Mouse (Mus musculus) heart, embryonic 14.5 days (tissue): ENCODE results near the gene Tbx3. TPM values are rescaled to one million over a fixed set of nuclear protein-coding genes. Genes with fewer than 3 reads are reported as not detected.

Source experiments
- ATAC-seq: fragments of 200-750 bp; cut with Nextera tagmentation; 2 replicates; pipeline ENCODE4 v1.8.0; 2017; ENCODE audit warnings: low read depth, moderate TSS enrichment; ENCODE audit not compliant: insufficient number of reproducible peaks, insufficient read depth, low FRiP score
- H3K27ac ChIP-seq, 2 experiments: fragments of 200-500 bp in 1 of 2; fragments of 300-500 bp in 1 of 2; sonication (generic) in 1 of 2; replicated peaks in 1 of 2; 2 replicates each; pipeline ENCODE4 v1.5.1; 2012 to 2014; ENCODE audit warnings: low read depth in 2 of 2, low read length in 2 of 2, control low read depth in 1 of 2, mild to moderate bottlenecking in 1 of 2, mixed read lengths in 1 of 2; ENCODE audit not compliant: control insufficient read depth in 1 of 2, insufficient read depth in 1 of 2
- H3K27me3 ChIP-seq: fragments of 300-500 bp; sonication (generic); 2 replicates; pipeline ENCODE4 v1.6.1; 2014; ENCODE audit warnings: mild to moderate bottlenecking, low read length, control low read depth; ENCODE audit not compliant: control insufficient read depth, insufficient read depth
- H3K36me3 ChIP-seq: fragments of 300-500 bp; sonication (generic); 2 replicates; pipeline ENCODE4 v1.6.1; 2014; ENCODE audit warnings: mild to moderate bottlenecking, control low read depth, low read length, mixed read lengths; ENCODE audit not compliant: control insufficient read depth, insufficient read depth
- H3K4me1 ChIP-seq, 2 experiments: fragments of 200-500 bp in 1 of 2; fragments of 300-500 bp in 1 of 2; sonication (generic) in 1 of 2; 2 replicates each; pipeline ENCODE4 v1.6.1; 2012 to 2014; ENCODE audit warnings: low read length in 2 of 2, control low read depth in 1 of 2, mixed read lengths in 1 of 2; ENCODE audit not compliant: control insufficient read depth in 2 of 2, insufficient read depth in 2 of 2
- H3K4me2 ChIP-seq: fragments of 300-500 bp; sonication (generic); 2 replicates; pipeline ENCODE4 v1.6.1; 2014; ENCODE audit warnings: mild to moderate bottlenecking, low read length
- H3K4me3 ChIP-seq, 2 experiments: fragments of 200-500 bp in 1 of 2; fragments of 300-500 bp in 1 of 2; sonication (generic) in 1 of 2; 2 replicates each; pipeline ENCODE4 v1.5.1; 2012 to 2014; ENCODE audit warnings: low read length in 2 of 2, mild to moderate bottlenecking in 2 of 2, control low read depth in 1 of 2, low read depth in 1 of 2, moderate library complexity in 1 of 2; ENCODE audit not compliant: control insufficient read depth in 1 of 2, insufficient read depth in 1 of 2
- H3K9ac ChIP-seq: fragments of 300-500 bp; sonication (generic); 2 replicates; pipeline ENCODE4 v1.6.1; 2014; ENCODE audit warnings: mild to moderate bottlenecking, low read length
- H3K9me3 ChIP-seq: fragments of 300-500 bp; sonication (generic); 2 replicates; pipeline ENCODE4 v1.6.1; 2016; ENCODE audit warnings: low read length, control low read depth; ENCODE audit not compliant: control insufficient read depth
- WGBS: fragments of 180-500 bp; shearing (Covaris S2); extraction: QIAGEN DNeasy Blood & Tissue Kit; methylation state at CpG from one replicate; pipeline ENCODE4 v1.1.7; 2014; 5-methylcytosine and 5-hydroxymethylcytosine counted together
- polyA plus RNA-seq: library from polyadenylated mRNA; unstranded; fragments of >200 nt; fragmentation: Nextera tagmentation; extraction: Ambion mirVana; gene quantifications from 2 replicates; pipeline ENCODE4 v1.2.1, GENCODE M21; 2014

Tbx3 gene
- polyA plus RNA-seq, 1 experiment from 2014 or later: 7.9 TPM

DNA sequence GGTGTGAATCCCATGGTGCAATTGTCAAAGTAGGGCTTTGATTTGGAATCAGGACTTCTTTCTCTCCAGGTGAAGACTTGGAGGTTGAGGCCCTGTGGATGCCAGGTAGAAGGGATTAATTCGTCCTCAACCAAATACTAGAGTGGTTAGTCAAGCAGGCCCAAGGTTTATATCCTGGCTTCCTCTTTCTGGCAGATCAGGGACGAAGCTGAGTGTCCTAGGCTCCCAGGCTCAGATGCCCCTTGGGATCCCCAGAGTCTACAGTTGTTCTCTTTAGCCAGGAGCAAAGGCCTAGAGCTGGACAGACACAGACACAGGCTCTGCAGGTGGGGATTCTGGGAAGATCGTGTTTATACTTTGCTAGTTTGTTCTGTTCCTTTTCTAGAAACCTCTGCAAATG, 17.8 kb downstream of the Tbx3 start:
- Histone ChIP-seq H3K9ac (no peak overlapping the region), H3K4me3 (no peak overlapping the region), H3K4me2 (no peak overlapping the region), H3K27me3 (peaks cover 82% of the 10 kb centered on the region), H3K27ac (no peak overlapping the region), H3K36me3 (no peaks in the 10 kb centered on the region), H3K9me3 (no peaks in the 10 kb centered on the region), H3K4me1 (0 out of 4 replicates have a peak, but pooled peaks cover 2 to 5% of the 10 kb centered on the region in 2 experiments)
- no peak for ATAC-seq
- 43% methylated on average over 3 of the region's 3 CpGs for WGBS

GRCm38 (mm10) chr5:119688914-119689420, 18.5 kb downstream of the Tbx3 start:
- H3K27me3 ChIP-seq: peaks cover 76% of the 10 kb centered on the region
- no peaks in the 10 kb centered on the region for H3K9me3 ChIP-seq
- ATAC-seq: no peak
- WGBS: 28% methylated on average over 8 of the region's 8 CpGs
- H3K27ac ChIP-seq: no peak overlapping the region
- H3K4me2 ChIP-seq: no peak overlapping the region
- H3K4me3 ChIP-seq: no peak overlapping the region
- no peaks in the 10 kb centered on the region for H3K36me3 ChIP-seq
- H3K4me1 ChIP-seq: 0 out of 4 replicates have a peak, but pooled peaks cover 2 to 5% of the 10 kb centered on the region in 2 experiments
- no peak overlapping the region for H3K9ac ChIP-seq

- Histone ChIP-seq H3K9me3 (no peaks in the 10 kb centered on the region), H3K36me3 (no peaks in the 10 kb centered on the region), H3K9ac (no peak overlapping the region), H3K27me3 (peaks cover 71% of the 10 kb centered on the region), H3K4me3 (no peak overlapping the region), H3K27ac (no peak overlapping the region), H3K4me1 (0 out of 4 replicates have a peak, but pooled peaks cover 2 to 5% of the 10 kb centered on the region in 2 experiments), H3K4me2 (no peak overlapping the region)
- no peak for ATAC-seq
- 42% methylated on average over 3 of the region's 3 CpGs for WGBS
These were observed 19.0 kb downstream of the Tbx3 start for GRCm38 (mm10) chr5:119689501-119689900.

DNA sequence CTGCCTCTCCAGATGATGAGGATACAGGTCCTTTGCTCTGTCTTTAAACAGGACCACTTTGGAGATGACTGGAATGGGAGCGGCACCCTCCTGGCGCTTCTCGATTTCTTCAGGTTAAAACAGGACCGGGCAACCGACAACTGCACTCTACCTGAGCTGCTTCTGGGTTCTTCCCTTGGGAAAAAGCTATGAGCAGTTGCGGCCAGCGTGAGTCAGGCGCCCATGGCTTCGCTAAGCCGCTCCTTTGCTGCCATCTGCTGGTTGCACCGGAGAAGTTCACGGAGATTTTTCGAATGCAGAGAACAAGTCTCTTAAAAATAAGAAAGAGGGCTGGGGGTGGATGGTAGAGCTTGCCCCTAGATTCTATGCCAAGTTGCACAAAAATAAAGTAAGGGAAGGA, 20.6 kb downstream of the Tbx3 start:
- Histone ChIP-seq H3K9ac (no peak overlapping the region), H3K4me2 (no peak overlapping the region), H3K4me3 (no peak overlapping the region), H3K27me3 (peaks cover 56% of the 10 kb centered on the region), H3K4me1 (0 out of 4 replicates have a peak, but pooled peaks cover 0 to 4% of the 10 kb centered on the region in 2 experiments), H3K9me3 (no peaks in the 10 kb centered on the region), H3K27ac (no peak overlapping the region), H3K36me3 (no peaks in the 10 kb centered on the region)
- ATAC-seq: no peak
- WGBS: 1% methylated on average over 13 of the region's 13 CpGs

DNA sequence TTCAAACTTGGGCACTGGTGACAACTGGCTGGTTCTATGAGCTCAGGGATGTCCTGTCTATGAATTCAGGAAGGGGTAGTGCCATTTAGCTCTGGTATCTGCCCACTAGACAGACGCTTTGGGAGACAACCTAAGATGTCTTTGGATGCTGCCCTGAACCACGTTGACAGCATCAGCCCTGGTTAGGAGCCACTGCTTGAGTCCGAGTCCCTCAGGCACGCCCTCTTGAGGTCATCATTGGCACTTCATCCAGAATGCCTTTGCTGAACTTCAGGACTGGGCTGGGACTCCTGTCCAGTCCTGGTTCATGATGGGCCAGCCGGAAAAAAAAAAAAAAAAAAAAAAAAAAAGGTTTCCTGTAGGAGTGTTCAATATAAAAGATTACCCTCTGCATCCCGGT, 22.0 kb downstream of the Tbx3 start:
- H3K4me2 ChIP-seq: no peak overlapping the region
- peaks cover 43% of the 10 kb centered on the region for H3K27me3 ChIP-seq
- no peaks in the 10 kb centered on the region for H3K4me1 ChIP-seq
- no peak for ATAC-seq
- H3K27ac ChIP-seq: no peak overlapping the region
- H3K9ac ChIP-seq: no peak overlapping the region
- H3K4me3 ChIP-seq: no peak overlapping the region
- no peaks in the 10 kb centered on the region for H3K9me3 ChIP-seq
- H3K36me3 ChIP-seq: no peaks in the 10 kb centered on the region
- 27% methylated on average over 6 of the region's 6 CpGs for WGBS

GRCm38 (mm10) chr5:119694914-119695313, 24.4 kb downstream of the Tbx3 start:
- Histone ChIP-seq H3K9me3 (no peaks in the 10 kb centered on the region), H3K4me1 (no peaks in the 10 kb centered on the region), H3K36me3 (no peaks in the 10 kb centered on the region), H3K27ac (no peak overlapping the region), H3K9ac (no peak overlapping the region), H3K27me3 (peaks cover 18% of the 10 kb centered on the region), H3K4me3 (no peak overlapping the region), H3K4me2 (no peak overlapping the region)
- no peak for ATAC-seq
- WGBS: 56% methylated on average over 8 of the region's 8 CpGs

DNA sequence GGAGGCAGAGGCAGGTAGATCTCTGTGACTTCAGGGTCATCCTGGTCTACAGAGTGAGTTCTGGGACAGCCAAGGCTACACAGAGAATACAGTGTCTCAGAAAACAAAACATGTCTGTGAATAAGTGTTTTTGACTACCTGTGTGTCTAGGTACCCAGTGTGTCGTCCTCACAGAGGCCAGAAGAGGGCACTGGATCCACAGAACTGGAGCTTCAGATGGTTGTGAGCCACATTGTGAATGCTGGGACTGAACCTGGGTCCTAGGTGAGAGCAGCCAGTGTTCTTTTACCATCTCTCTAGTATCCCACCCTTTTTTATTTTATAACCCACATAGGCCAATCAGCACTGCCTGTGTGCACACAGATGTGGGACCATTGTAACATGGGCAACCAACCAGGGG, 32.6 kb downstream of the Tbx3 start:
- no peak overlapping the region for H3K27ac ChIP-seq
- WGBS: 81% methylated on average over 1 of the region's 1 CpGs
- no peak overlapping the region for H3K4me3 ChIP-seq
- no peaks in the 10 kb centered on the region for H3K9me3 ChIP-seq
- peaks cover 38% of the 10 kb centered on the region for H3K27me3 ChIP-seq
- H3K9ac ChIP-seq: no peak overlapping the region
- H3K4me1 ChIP-seq: no peaks in the 10 kb centered on the region
- H3K36me3 ChIP-seq: no peaks in the 10 kb centered on the region
- ATAC-seq: no peak
- H3K4me2 ChIP-seq: no peak overlapping the region

GRCm38 (mm10) chr5:119704900-119705299, 34.4 kb downstream of the Tbx3 start:
- Histone ChIP-seq H3K9me3 (0 out of 2 replicates have a peak, but pooled peaks cover 4% of the 10 kb centered on the region), H3K4me1 (no peaks in the 10 kb centered on the region), H3K27me3 (peaks cover 49% of the 10 kb centered on the region), H3K4me3 (no peak overlapping the region), H3K4me2 (no peak overlapping the region), H3K36me3 (no peaks in the 10 kb centered on the region), H3K9ac (no peak overlapping the region), H3K27ac (no peak overlapping the region)
- no peak for ATAC-seq
- WGBS: 57% methylated on average over 7 of the region's 7 CpGs
